Mouse (Mus musculus) CH12.LX (cell line): ENCODE data around the gene Itgb3. TPM values are rescaled to one million over a fixed set of nuclear protein-coding genes. Genes with fewer than 3 reads are reported as not detected.

Experiments
- DNase-seq: peaks from one replicate; pipeline ENCODE4 v3.0.0-alpha.2; 2013; ENCODE audit errors: extremely low read depth
- H3K27ac ChIP-seq: 2 replicates; pipeline ENCODE4 v1.5.1; 2012; ENCODE audit warnings: low read depth, mild to moderate bottlenecking, control low read depth, moderate library complexity; ENCODE audit not compliant: insufficient read depth
- H3K27me3 ChIP-seq: replicated peaks from 2 replicates; pipeline ENCODE3; 2012; ENCODE audit warnings: inconsistent platforms
- H3K36me3 ChIP-seq, 2 experiments: replicated peaks in 1 of 2; 2 replicates each; pipeline versions ENCODE3 to v1.6.1; 2012; ENCODE audit warnings: inconsistent platforms in 1 of 2, low read length in 1 of 2, mild to moderate bottlenecking in 1 of 2, mixed read lengths in 1 of 2, moderate library complexity in 1 of 2; ENCODE audit not compliant: control insufficient read depth in 1 of 2, insufficient read depth in 1 of 2
- H3K4me1 ChIP-seq, 2 experiments: 2 replicates each; pipeline ENCODE4 v1.6.1; 2012; ENCODE audit warnings: inconsistent platforms in 1 of 2, moderate library complexity in 1 of 2; ENCODE audit not compliant: insufficient read depth in 2 of 2, control insufficient read depth in 1 of 2
- H3K4me2 ChIP-seq: 2 replicates; pipeline ENCODE4 v1.6.1; 2012; ENCODE audit warnings: low read depth, mild to moderate bottlenecking, control low read depth; ENCODE audit not compliant: poor library complexity, insufficient read depth, severe bottlenecking
- H3K4me3 ChIP-seq, 3 experiments: fragments of 150-350 bp in 1 of 3; sonication (generic) in 1 of 3; replicated peaks in 1 of 3; 2 replicates each; pipeline versions ENCODE3 to v1.5.1; 2011 to 2012; ENCODE audit warnings: low read depth in 2 of 3, low read length in 2 of 3, mild to moderate bottlenecking in 2 of 3, moderate library complexity in 2 of 3, control low read depth in 1 of 3, improper control_type of control experiment in 1 of 3, inconsistent platforms in 1 of 3, mixed read lengths in 1 of 3; ENCODE audit not compliant: poor library complexity in 1 of 3
- H3K79me2 ChIP-seq: replicated peaks from 2 replicates; pipeline ENCODE4 v1.6.1; 2012; ENCODE audit warnings: mild to moderate bottlenecking, moderate library complexity; ENCODE audit not compliant: control insufficient read depth, poor library complexity, insufficient read depth, severe bottlenecking; ENCODE audit errors: extremely low read depth
- H3K9ac ChIP-seq: 2 replicates; pipeline ENCODE4 v1.6.1; 2012; ENCODE audit warnings: low read depth, mild to moderate bottlenecking, control low read depth, moderate library complexity; ENCODE audit not compliant: insufficient read depth
- H3K9me3 ChIP-seq: replicated peaks from 2 replicates; pipeline ENCODE3; 2012; ENCODE audit warnings: low read length, inconsistent platforms, mixed read lengths
- BHLHE40 ChIP-seq: IDR thresholded peaks from 2 replicates; pipeline ENCODE4 v1.6.1; 2011; ENCODE audit warnings: mild to moderate bottlenecking, low read depth, low read length, improper control_type of control experiment
- CHD2 ChIP-seq: IDR thresholded peaks from 2 replicates; pipeline ENCODE4 v1.6.1; 2011; ENCODE audit warnings: low read length, improper control_type of control experiment
- CTCF ChIP-seq, 2 experiments: IDR thresholded peaks in 1 of 2; conservative IDR thresholded peaks in 1 of 2; 2 replicates each; pipeline ENCODE4 v1.5.1; 2011 to 2012; ENCODE audit warnings: low read depth in 2 of 2, low read length in 2 of 2, improper control_type of control experiment in 1 of 2, inconsistent platforms in 1 of 2, mild to moderate bottlenecking in 1 of 2, moderate library complexity in 1 of 2
- ETS1 ChIP-seq: conservative IDR thresholded peaks from 2 replicates; pipeline ENCODE4 v1.6.1; 2012; ENCODE audit warnings: low read depth, mild to moderate bottlenecking, inconsistent platforms, low read length, improper control_type of control experiment, moderate library complexity
- HCFC1 ChIP-seq: IDR thresholded peaks from 2 replicates; pipeline ENCODE4 v1.6.1; 2012; ENCODE audit warnings: low read depth, mild to moderate bottlenecking, inconsistent platforms, low read length, improper control_type of control experiment
- JUND ChIP-seq: conservative IDR thresholded peaks from 2 replicates; pipeline ENCODE4 v1.6.1; 2011; ENCODE audit warnings: low read depth, low read length, improper control_type of control experiment
- NELFE ChIP-seq: IDR thresholded peaks from 2 replicates; pipeline ENCODE4 v1.6.1; 2011; ENCODE audit warnings: low read depth, low read length, improper control_type of control experiment
- NRF1 ChIP-seq: IDR thresholded peaks from 2 replicates; pipeline ENCODE4 v1.6.1; 2014; ENCODE audit warnings: low read depth, mild to moderate bottlenecking, inconsistent platforms, low read length, improper control_type of control experiment, moderate library complexity
- PAX5 ChIP-seq: IDR thresholded peaks from 2 replicates; pipeline ENCODE4 v1.6.1; 2012; ENCODE audit warnings: low read length, inconsistent platforms, mixed read lengths
- POLR2AphosphoS2 ChIP-seq: IDR thresholded peaks from 2 replicates; pipeline ENCODE4 v1.6.1; 2011; ENCODE audit warnings: low read depth, low read length, improper control_type of control experiment
- RCOR1 ChIP-seq: conservative IDR thresholded peaks from 2 replicates; pipeline ENCODE4 v1.6.1; 2012; ENCODE audit warnings: low read depth, mild to moderate bottlenecking, inconsistent platforms, low read length, improper control_type of control experiment
- TBP ChIP-seq: conservative IDR thresholded peaks from 2 replicates; pipeline ENCODE4 v1.6.1; 2011; ENCODE audit warnings: low read depth, low read length, improper control_type of control experiment
- USF1 ChIP-seq: IDR thresholded peaks from 2 replicates; pipeline ENCODE4 v1.6.1; 2014; ENCODE audit warnings: low read depth, mild to moderate bottlenecking, inconsistent platforms, low read length, improper control_type of control experiment
- USF2 ChIP-seq: conservative IDR thresholded peaks from 2 replicates; pipeline ENCODE4 v1.6.1; 2011; ENCODE audit warnings: low read depth, low read length, improper control_type of control experiment
- ZKSCAN1 ChIP-seq: IDR thresholded peaks from 2 replicates; pipeline ENCODE4 v1.6.1; 2012; ENCODE audit warnings: low read depth, inconsistent platforms, low read length, improper control_type of control experiment, borderline replicate concordance
- dilution Hi-C: fragments of 300-500 bp; cut with MboI; formaldehyde crosslinking; loops from 2 replicates; pipeline ENCODE4 v1.14.3; 2020; ENCODE audit warnings: low sequenced_read_pairs; ENCODE audit not compliant: extremely low pct_unique_long_range_greater_than_20kb, extremely low pct_ligation_motif_present
- in situ Hi-C: fragments of 300-500 bp; cut with MboI; formaldehyde crosslinking; loops from 3 replicates; pipeline ENCODE4 v1.14.3; 2019; ENCODE audit warnings: low sequenced_read_pairs, low pct_ligation_motif_present, low pct_unique_long_range_greater_than_20kb, mixed read lengths
- polyA plus RNA-seq: library from polyadenylated mRNA; unstranded; fragments of >175 nt; gene quantifications from 2 replicates; pipeline ENCODE4 v1.2.1, GENCODE M21; 2012; ENCODE audit warnings: low read depth; ENCODE audit not compliant: insufficient read length
- total RNA-seq, 2 experiments: library from RNA; depleted of rRNA; stranded (reverse); fragments of 300-350 nt in 1 of 2; fragments of >200 nt in 1 of 2; gene quantifications; 2 replicates each; pipeline ENCODE4 v1.2.3; 2012 to 2014

Gene Itgb3
- total and polyA plus RNA-seq, 3 experiments = 2.9 to 11.0 (median 3.0) TPM

DNA sequence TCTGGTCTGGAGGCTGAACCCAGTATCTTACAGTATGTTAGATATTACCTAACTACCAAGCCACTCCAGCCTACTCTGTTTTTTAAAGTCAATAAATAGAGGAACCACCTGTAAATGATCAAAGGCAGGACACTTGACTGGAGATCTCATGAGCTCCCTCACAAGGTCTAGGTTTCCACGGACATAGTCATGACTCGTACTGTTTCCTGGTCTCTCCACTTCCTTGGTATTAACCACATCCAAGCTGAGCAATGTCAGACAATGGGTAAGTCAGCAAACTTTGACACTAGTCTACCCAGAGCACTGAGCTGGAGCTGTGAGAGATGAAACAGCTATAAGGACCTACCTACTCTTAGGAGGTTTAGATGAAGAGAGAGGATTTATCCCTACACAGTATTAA, 31.1 kb downstream of the Itgb3 start:
- Histone ChIP-seq H3K27me3 (no peaks in the 10 kb centered on the region), H3K36me3 (peaks cover 0 to 54% of the 10 kb centered on the region in 2 experiments), H3K4me2 (no peak overlapping the region), H3K9me3 (no peaks in the 10 kb centered on the region), H3K79me2 (no peaks in the 10 kb centered on the region), H3K4me1 (peaks cover 16 to 52% of the 10 kb centered on the region in 2 experiments), H3K27ac (no peak overlapping the region), H3K4me3 (no peak overlapping the region), H3K9ac (no peak overlapping the region)
- TF ChIP-seq ZKSCAN1 = no peak
- no peak for TF ChIP-seq PAX5
- TF ChIP-seq HCFC1 = no peak
- TF ChIP-seq ETS1 = no peak
- no peak for TF ChIP-seq USF1
- in situ Hi-C loops = no loop called here
- dilution Hi-C loops = no loop called here
- no peak for DNase-seq

DNA sequence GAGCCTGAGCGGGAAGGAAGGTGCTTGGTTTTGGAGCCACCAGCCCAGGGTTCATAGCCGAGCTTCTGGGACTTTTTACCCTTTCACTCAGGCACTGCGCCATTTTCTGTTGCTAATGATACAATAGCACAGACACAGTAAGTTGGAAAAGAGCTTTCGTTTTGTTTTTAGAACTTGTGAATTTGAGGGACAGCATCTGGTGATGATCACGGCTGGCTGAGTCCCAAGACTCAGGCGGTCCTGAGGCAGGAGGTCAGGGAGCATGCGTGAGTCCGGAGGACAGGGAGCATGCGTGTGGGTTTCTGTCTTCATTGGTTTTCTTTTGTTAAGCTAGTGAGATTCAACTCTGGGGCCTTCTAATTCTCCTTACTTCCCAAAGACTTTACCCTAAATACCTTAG, 31.8 kb downstream of the Itgb3 start:
- Histone ChIP-seq H3K9me3 (no peaks in the 10 kb centered on the region), H3K27ac (no peak overlapping the region), H3K4me3 (no peak overlapping the region), H3K4me2 (no peak overlapping the region), H3K36me3 (peaks cover 0 to 55% of the 10 kb centered on the region in 2 experiments), H3K27me3 (no peaks in the 10 kb centered on the region), H3K9ac (no peak overlapping the region), H3K79me2 (no peaks in the 10 kb centered on the region), H3K4me1 (peaks cover 18 to 49% of the 10 kb centered on the region in 2 experiments)
- DNase-seq = no peak
- dilution Hi-C loops (no loop called here), in situ Hi-C loops (no loop called here)
- no peak for TF ChIP-seq CTCF (conservative IDR thresholded peaks at IDR 0.05 in 1 of 2, IDR thresholded peaks at IDR 0.05 in 1 of 2; ENCODE audit: low read depth in 2 of 2, low read length in 2 of 2)
- TF ChIP-seq BHLHE40 = no peak
- TF ChIP-seq JUND = no peak
- no peak for TF ChIP-seq CHD2
- no peak for TF ChIP-seq PAX5
- TF ChIP-seq POLR2AphosphoS2 = no peak
- no peak for TF ChIP-seq RCOR1
- TF ChIP-seq TBP = no peak

DNA sequence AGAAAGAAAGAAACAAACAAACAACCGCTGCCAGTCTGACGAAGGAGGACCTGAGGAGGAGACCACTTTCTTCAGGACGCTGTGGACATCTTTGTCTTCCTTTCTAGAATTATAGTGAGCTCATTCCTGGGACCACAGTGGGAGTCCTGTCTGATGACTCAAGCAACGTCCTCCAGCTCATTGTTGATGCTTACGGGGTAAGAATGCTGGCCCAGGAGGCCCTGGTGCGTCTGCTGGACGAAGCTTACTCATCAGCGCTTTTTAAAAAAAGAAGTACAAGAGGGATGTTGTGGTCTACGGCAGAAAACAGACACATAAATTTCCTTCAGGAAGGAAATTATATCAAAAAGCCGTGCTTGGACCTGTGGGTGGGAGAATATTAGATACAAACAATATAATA, 33.1 kb downstream of the Itgb3 start:
- in situ Hi-C loops = no loop called here
- no peak overlapping the region for H3K27ac ChIP-seq
- peaks cover 0 to 51% of the 10 kb centered on the region in 2 experiments for H3K36me3 ChIP-seq

More for the DNA sequence above, 33.1 kb downstream of the Itgb3 start:
- Histone ChIP-seq H3K79me2 (no peaks in the 10 kb centered on the region), H3K4me3 (no peak overlapping the region), H3K4me1 (peaks cover 23 to 53% of the 10 kb centered on the region in 2 experiments), H3K4me2 (no peak overlapping the region), H3K9ac (no peak overlapping the region), H3K27me3 (no peaks in the 10 kb centered on the region), H3K9me3 (no peaks in the 10 kb centered on the region)
- no peak for DNase-seq
- dilution Hi-C loops = no loop called here
- TF ChIP-seq RCOR1 (no peak), NRF1 (no peak), USF2 (no peak), NELFE (no peak), TBP (no peak)
